Mouse (Mus musculus) thymus, postnatal 0 days (tissue): ENCODE measurements at regions not wholly inside any gene's neighbourhood (a gene's known extent, or its start where the extent isn't known, plus 50 kb on each side); places are given as distances from the start of the nearest gene placed in this dataset.
"Not testable (repeated sequence)": the region's sequence is repeated elsewhere in the genome, so short reads cannot be mapped to it uniquely, and the experiment has no call there.

Experiments used
- DNase-seq: peaks from one replicate; pipeline ENCODE4 v3.0.0-alpha.2; 2015; ENCODE audit warnings: low spot score

- DNase-seq = no peak
Measured at GRCm38 (mm10) chr1:143258470-143259215, 381.8 kb upstream of the B3galt2 start.

GRCm38 (mm10) chr1:143263263-143264038, 377.0 kb upstream of the B3galt2 start:
- DNase-seq = no peak

GRCm38 (mm10) chr1:143265216-143265615, 375.2 kb upstream of the B3galt2 start:
- DNase-seq = no peak

GRCm38 (mm10) chr1:143286274-143286967, 354.0 kb upstream of the B3galt2 start:
- no peak for DNase-seq

- DNase-seq = no peak
Measured at GRCm38 (mm10) chr1:143287448-143287847, 353.0 kb upstream of the B3galt2 start.

- DNase-seq = no peak
Measured at GRCm38 (mm10) chr1:143296555-143296954, 343.9 kb upstream of the B3galt2 start.

GRCm38 (mm10) chr1:143307379-143307778, 333.1 kb upstream of the B3galt2 start:
- DNase-seq = no peak

- DNase-seq = no peak
Measured at GRCm38 (mm10) chr1:143318381-143318780, 322.1 kb upstream of the B3galt2 start.

- peak; percentile 5 for DNase-seq
Measured at GRCm38 (mm10) chr1:143319568-143319967, 320.9 kb upstream of the B3galt2 start.

GRCm38 (mm10) chr1:143351388-143351787, 289.1 kb upstream of the B3galt2 start:
- no peak for DNase-seq

GRCm38 (mm10) chr1:143360256-143360655, 280.2 kb upstream of the B3galt2 start:
- not testable (repeated sequence) for DNase-seq

- DNase-seq = no peak
Measured at GRCm38 (mm10) chr1:143391851-143392250, 248.6 kb upstream of the B3galt2 start.
